Mouse (Mus musculus): ENCODE results near the gene Serpinb3d.
"Not testable (repeated sequence)": the region's sequence is repeated elsewhere in the genome, so short reads cannot be mapped to it uniquely, and the experiment has no call there.

Serpinb3d gene

DNA sequence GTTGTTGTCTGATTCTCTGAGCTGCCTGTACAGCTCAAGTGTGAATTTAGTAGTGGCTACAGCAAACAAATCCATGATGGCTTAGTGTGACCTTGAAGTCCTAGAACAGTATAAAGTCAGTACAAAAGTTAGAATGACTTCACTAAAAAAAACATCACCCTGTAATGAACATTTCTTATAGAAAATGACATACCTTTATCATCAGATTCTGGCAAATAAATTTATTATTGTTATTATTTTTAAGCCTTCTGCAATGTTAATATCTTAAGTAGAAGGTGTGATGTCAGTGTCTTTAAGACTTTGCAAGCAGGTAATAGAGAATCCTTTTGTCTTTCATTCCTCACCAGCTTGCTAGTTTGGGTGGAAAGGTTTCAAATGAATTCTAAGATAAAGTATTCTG lies at the start of gene Serpinb3d:
TSS of gene Serpinb3d (minus strand) at position 101 of the 400 bp plus-strand sequence.
- no peak for DNase-seq (ENCODE audit: low spot score)

DNA sequence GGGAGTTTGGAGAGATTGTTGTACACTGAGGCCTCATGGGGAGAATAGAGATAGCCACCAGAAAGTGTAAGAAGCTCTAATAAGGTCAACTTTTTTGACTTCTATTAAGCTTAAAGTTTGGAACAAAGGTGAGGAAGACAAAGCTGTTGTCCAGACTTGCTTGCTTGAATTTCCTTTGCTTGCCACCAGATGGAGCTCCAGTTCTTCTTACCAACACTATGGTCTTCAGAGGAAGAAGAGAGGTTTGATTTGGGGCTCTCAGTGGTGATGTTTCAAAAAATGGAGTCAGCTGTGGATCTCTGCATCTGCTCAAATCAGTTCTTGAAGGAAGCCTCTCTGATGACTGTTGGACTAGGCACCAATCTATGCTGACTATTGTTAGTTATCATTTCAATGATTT lies 44.1 kb upstream of the Serpinb3d start:
- DNase-seq (ENCODE audit: low spot score): not testable (repeated sequence)

- no peak for DNase-seq (ENCODE audit: low spot score)
Observed at GRCm38 (mm10) chr1:107098417-107098816, 15.1 kb upstream of the Serpinb3d start.

DNA sequence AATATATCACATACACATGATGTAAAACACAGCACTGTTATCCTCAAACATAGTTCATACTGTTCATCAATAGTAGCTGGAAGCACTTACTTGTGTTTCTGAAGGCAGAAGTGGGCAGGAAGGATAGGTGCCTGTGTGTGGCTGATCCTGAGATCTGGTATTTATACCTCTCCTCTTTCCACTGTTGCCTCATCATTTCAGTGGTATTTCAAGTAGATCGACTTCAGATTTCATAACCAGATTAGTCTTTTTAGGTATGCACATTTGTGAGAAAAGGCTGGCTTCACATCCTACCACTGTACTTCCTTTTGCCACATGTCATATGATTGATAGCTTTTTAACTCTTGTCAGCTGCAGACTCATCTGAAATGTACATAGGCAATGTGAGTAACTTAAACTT lies 31.1 kb downstream of the Serpinb3d start, which contains the start of gene Serpinb3a:
TSS of gene Serpinb3a (minus strand) at position 101 of the 400 bp plus-strand sequence.
- no peak for DNase-seq (ENCODE audit: low spot score)

GRCm38 (mm10) chr1:107034236-107034635 lies 49.1 kb downstream of the Serpinb3d start:
- DNase-seq (ENCODE audit: low spot score): not testable (repeated sequence)
